Mouse (Mus musculus): Measurements from ENCODE around the gene Efhd2. TPM values are rescaled to one million over a fixed set of nuclear protein-coding genes. Genes with fewer than 3 reads are reported as not detected.

Efhd2 gene
- polyA plus RNA-seq, 1 experiment from 2014 or later, result 112 TPM

GRCm38 (mm10) chr4:141817706-141818105, 57.0 kb downstream of the Efhd2 start:
- H3K4me1 ChIP-seq, result peaks cover 12% of the 10 kb centered on the region; the same call in 1 of the 2 replicates
- H3K9ac ChIP-seq (replicated peaks), result no peak overlapping the region
- no peak overlapping the region for H3K4me3 ChIP-seq
- ATAC-seq (ENCODE audit: low FRiP score, low read depth), result no peak
- H3K27ac ChIP-seq (replicated peaks), result no peak overlapping the region
- no peak overlapping the region for H3K4me2 ChIP-seq (replicated peaks)
- no peaks in the 10 kb centered on the region for H3K27me3 ChIP-seq
- 47% methylated on average over 9 of the region's 10 CpGs for WGBS
- no peaks in the 10 kb centered on the region for H3K9me3 ChIP-seq
- H3K36me3 ChIP-seq, result peaks cover 24% of the 10 kb centered on the region

DNA sequence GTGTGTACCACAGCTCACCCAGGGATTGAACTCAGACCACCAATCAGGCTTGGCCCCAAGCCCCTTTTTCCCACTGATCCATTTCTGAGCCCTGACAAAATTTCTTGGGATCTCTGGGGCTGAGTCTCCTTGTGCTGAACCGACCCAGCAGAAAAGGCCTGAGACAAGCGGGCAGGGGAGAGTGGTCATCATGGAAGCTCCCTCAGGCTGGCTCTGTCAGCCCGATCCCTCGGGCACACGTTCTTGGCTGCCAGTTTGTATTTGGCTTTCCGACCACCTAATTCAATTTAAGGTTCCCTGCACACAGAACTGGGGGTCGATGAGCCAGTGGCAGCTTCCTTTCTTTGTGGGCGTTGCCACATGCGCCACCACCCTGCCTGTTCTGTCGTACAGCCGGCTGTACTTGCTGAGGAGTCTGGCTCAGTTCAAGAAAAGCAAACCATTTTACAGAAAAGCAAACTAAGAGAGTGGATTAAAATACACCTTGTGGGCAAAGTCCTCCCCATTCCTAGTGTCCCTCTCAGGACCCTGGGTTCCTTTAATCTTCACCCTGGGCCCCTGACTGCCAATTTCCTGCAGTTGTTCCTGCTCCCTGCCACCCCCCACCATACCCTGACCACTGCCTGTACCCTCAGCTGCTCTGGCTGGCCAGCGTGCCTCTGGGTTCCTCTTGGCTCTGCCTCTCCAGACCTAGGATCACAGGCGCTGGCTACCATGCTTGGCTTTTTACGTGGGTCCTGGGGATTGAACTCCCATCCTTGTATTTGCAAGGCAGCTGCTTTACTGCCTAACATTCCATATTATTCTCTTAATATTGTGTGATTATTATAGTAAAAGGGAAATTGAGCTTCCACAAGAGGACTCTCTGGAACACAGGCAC, 57.7 kb downstream of the Efhd2 start:
- H3K4me3 ChIP-seq, result no peak overlapping the region
- H3K27ac ChIP-seq (replicated peaks), result peak overlapping the region; percentile 26; the same call in 1 of the 2 replicates
- no peaks in the 10 kb centered on the region for H3K9me3 ChIP-seq
- peaks cover 12% of the 10 kb centered on the region; the same call in 1 of the 2 replicates for H3K4me1 ChIP-seq
- no peak overlapping the region for H3K4me2 ChIP-seq (replicated peaks)
- peaks cover 30% of the 10 kb centered on the region for H3K36me3 ChIP-seq
- no peak for ATAC-seq (ENCODE audit: low FRiP score, low read depth)
- WGBS, result 55% methylated on average over 14 of the region's 14 CpGs
- no peaks in the 10 kb centered on the region for H3K27me3 ChIP-seq
- no peak overlapping the region for H3K9ac ChIP-seq (replicated peaks)

DNA sequence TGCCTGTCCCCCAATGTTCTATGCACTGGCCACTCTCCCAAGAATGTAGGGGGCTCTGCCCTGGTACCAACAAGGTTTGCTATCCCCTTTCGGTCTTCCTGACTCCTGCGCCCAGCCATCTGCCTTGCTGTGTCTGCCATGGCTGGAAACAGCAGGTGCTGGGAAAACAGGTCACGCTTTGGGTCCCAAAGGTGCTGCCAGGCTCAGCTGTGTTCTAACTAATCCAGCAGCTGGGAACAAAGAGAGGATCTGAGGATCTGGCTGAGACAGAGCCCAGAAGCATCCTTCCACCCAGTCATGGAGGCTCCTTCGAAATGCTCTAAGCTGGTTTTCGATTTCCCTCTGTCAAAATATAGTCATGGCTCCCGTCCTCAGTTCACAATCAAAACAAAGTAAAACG, 58.5 kb downstream of the Efhd2 start:
- WGBS, result 79% methylated on average over 7 of the region's 7 CpGs
- ATAC-seq (ENCODE audit: low FRiP score, low read depth), result 0 out of 2 replicates have a peak, but pooled peaks have one; percentile 6
- H3K4me1 ChIP-seq, result peaks cover 12% of the 10 kb centered on the region; the same call in 1 of the 2 replicates
- H3K4me2 ChIP-seq (replicated peaks), result no peak overlapping the region
- H3K9me3 ChIP-seq, result no peaks in the 10 kb centered on the region
- H3K4me3 ChIP-seq, result no peak overlapping the region
- no peak overlapping the region for H3K9ac ChIP-seq (replicated peaks)
- no peaks in the 10 kb centered on the region for H3K27me3 ChIP-seq
- H3K36me3 ChIP-seq, result peaks cover 38% of the 10 kb centered on the region
- H3K27ac ChIP-seq (replicated peaks), result peak overlapping the region; percentile 58; the same call in 1 of the 2 replicates

DNA sequence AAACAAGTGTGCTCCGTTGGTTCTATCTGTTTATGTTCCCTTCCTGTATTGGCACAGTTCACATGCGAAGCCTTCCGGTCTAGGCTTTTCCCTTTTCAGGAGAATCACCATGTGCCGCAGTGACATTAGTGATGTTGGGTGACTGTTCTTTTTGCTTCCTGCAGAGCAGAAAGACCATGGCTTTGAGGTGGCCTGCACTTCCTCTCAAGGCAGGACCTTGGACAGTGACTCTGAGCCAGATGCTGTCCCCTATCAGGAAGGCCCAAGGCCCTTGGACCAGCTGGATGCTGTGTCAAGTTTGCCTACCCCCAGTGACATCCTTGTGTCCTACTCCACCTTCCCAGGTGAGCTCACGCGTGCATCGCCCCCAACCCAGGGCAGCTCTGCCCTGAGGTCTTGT, 63.3 kb downstream of the Efhd2 start:
- ATAC-seq (ENCODE audit: low FRiP score, low read depth), result no peak

DNA sequence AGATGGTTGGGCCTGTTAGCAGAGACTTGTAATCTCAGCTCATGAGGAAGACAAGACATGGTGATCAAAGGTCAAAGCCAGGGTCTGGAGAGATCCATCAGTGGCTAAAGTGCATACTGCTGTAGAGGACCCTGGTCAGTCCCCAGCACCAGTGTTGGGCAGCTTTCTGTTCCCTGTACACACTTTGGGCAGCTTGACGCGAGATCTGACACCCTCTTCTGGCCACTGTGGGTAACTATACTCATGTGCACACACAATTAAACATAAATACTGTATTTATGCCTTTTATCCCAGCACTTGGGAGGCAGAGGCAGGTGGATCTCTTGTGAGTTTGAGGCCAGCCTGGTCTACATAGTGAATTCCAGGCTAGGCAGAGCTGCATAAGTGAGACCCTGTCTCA, 63.7 kb downstream of the Efhd2 start:
- no peak overlapping the region for H3K27ac ChIP-seq (replicated peaks)
- 92% methylated on average over 2 of the region's 2 CpGs for WGBS
- ATAC-seq (ENCODE audit: low FRiP score, low read depth), result no peak
- no peak overlapping the region for H3K9ac ChIP-seq (replicated peaks)
- no peak overlapping the region for H3K4me3 ChIP-seq
- 0 out of 2 replicates have a peak, but pooled peaks cover 2% of the 10 kb centered on the region for H3K4me1 ChIP-seq
- no peaks in the 10 kb centered on the region for H3K27me3 ChIP-seq
- H3K36me3 ChIP-seq, result peaks cover 87% of the 10 kb centered on the region
- no peak overlapping the region for H3K4me2 ChIP-seq (replicated peaks)
- no peaks in the 10 kb centered on the region for H3K9me3 ChIP-seq

More for the DNA sequence above, 63.3 kb downstream of the Efhd2 start:
- no peaks in the 10 kb centered on the region for H3K27me3 ChIP-seq
- H3K4me1 ChIP-seq, result 0 out of 2 replicates have a peak, but pooled peaks cover 6% of the 10 kb centered on the region
- no peak overlapping the region for H3K4me3 ChIP-seq
- H3K9ac ChIP-seq (replicated peaks), result no peak overlapping the region
- WGBS, result 97% methylated on average over 7 of the region's 7 CpGs
- no peak overlapping the region for H3K27ac ChIP-seq (replicated peaks)
- no peak overlapping the region for H3K4me2 ChIP-seq (replicated peaks)
- peaks cover 83% of the 10 kb centered on the region for H3K36me3 ChIP-seq
- H3K9me3 ChIP-seq, result no peaks in the 10 kb centered on the region

- H3K27me3 ChIP-seq, result no peaks in the 10 kb centered on the region
- no peak overlapping the region for H3K4me2 ChIP-seq (replicated peaks)
- no peak overlapping the region for H3K4me3 ChIP-seq
- ATAC-seq (ENCODE audit: low FRiP score, low read depth), result peak; percentile 58; the same call in 1 of the 2 replicates
- no peak overlapping the region for H3K9ac ChIP-seq (replicated peaks)
- H3K36me3 ChIP-seq, result peaks cover 89% of the 10 kb centered on the region
- H3K9me3 ChIP-seq, result no peaks in the 10 kb centered on the region
- H3K4me1 ChIP-seq, result no peaks in the 10 kb centered on the region
- H3K27ac ChIP-seq (replicated peaks), result 0 out of 2 replicates have a peak overlapping the region, but pooled peaks have one; percentile 20
- 75% methylated on average over 8 of the region's 8 CpGs for WGBS
Observed at GRCm38 (mm10) chr4:141809850-141810464, 64.8 kb downstream of the Efhd2 start.

Other genes starting within 250 kb of the Efhd2 start
- gene Plekhm2, start 210.0 kb downstream of the Efhd2 start, polyA plus RNA-seq (2016; fragmentation: Nextera tagmentation; extraction: Ambion mirVana), result 6.1 and 7.6 TPM in 2 replicates
- not detected in 2 replicates for gene Rsc1a1, start 189.3 kb downstream of the Efhd2 start, polyA plus RNA-seq (2016; fragmentation: Nextera tagmentation; extraction: Ambion mirVana)
- gene Ddi2, start 151.5 kb downstream of the Efhd2 start, polyA plus RNA-seq (2016; fragmentation: Nextera tagmentation; extraction: Ambion mirVana), result 25.7 and 28.4 TPM in 2 replicates
- not detected in 2 replicates for gene Agmat, start 128.2 kb downstream of the Efhd2 start, polyA plus RNA-seq (2016; fragmentation: Nextera tagmentation; extraction: Ambion mirVana)
- 6.7 and 6.8 TPM in 2 replicates for gene Dnajc16, start 84.0 kb downstream of the Efhd2 start, polyA plus RNA-seq (2016; fragmentation: Nextera tagmentation; extraction: Ambion mirVana)
- 24.9 and 27.0 TPM in 2 replicates for gene Casp9, start 81.3 kb downstream of the Efhd2 start, polyA plus RNA-seq (2016; fragmentation: Nextera tagmentation; extraction: Ambion mirVana)
- gene Cela2a, start 48.8 kb downstream of the Efhd2 start, polyA plus RNA-seq (2016; fragmentation: Nextera tagmentation; extraction: Ambion mirVana), result not detected in 2 replicates
- gene Ctrc, start 28.6 kb downstream of the Efhd2 start, polyA plus RNA-seq (2016; fragmentation: Nextera tagmentation; extraction: Ambion mirVana), result not detected in 2 replicates
- 1.9 and 2.7 TPM in 2 replicates for gene Fhad1, start 140.2 kb upstream of the Efhd2 start, polyA plus RNA-seq (2016; fragmentation: Nextera tagmentation; extraction: Ambion mirVana)
- gene Tmem51, start 209.4 kb upstream of the Efhd2 start, polyA plus RNA-seq (2016; fragmentation: Nextera tagmentation; extraction: Ambion mirVana), result 7.7 and 10.9 TPM in 2 replicates